Mouse (Mus musculus): ENCODE results near the gene Bmp7. TPM values are rescaled to one million over a fixed set of nuclear protein-coding genes. Genes with fewer than 3 reads are reported as not detected.

The Bmp7 gene
- polyA plus RNA-seq (2017; shearing (Covaris generic)): 10 to 100 TPM; 11.6 to 18.9 TPM

DNA sequence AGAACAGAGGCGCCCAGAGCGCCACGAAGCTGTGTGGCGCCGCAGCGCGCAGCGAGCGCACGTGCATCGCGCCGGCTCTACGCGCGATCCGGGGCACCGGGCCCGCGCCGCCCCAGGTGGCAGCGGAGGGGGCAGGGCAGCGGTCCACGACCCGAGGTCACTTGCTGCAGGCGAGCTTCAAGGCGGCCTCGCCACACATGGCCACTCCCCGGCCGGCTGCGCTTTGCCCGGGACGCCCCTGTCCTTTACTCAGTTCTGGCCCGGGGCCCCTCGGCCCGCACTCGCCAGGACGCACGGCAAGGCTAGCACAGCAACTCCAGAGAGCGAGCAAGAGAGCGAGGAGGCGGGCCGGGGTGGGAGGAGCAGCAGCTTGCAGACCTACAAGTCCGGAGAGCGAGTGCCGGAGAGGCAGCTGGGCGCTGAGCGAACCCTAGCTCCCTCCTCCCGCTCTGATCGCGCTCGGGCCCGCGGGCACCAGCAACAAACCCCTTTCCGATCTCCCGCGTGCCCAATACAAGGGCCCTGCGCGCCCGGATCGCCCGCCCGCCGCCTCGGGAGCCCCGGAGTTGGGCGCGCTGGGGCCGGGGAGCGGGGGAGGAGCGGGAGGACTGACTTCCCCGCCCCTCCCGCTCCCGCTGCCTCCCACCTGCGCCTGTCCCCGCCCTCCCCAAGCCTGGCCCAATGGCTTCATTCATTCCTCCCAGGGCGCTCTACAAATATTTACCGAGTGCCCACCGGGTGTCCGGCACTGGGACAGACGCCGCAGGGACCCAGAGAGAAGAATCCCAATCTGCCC is at the start of gene Bmp7:
Bmp7 (minus strand) TSS at position 319 of the 796 bp plus-strand sequence.
- ATAC-seq: peak; percentile 60

DNA sequence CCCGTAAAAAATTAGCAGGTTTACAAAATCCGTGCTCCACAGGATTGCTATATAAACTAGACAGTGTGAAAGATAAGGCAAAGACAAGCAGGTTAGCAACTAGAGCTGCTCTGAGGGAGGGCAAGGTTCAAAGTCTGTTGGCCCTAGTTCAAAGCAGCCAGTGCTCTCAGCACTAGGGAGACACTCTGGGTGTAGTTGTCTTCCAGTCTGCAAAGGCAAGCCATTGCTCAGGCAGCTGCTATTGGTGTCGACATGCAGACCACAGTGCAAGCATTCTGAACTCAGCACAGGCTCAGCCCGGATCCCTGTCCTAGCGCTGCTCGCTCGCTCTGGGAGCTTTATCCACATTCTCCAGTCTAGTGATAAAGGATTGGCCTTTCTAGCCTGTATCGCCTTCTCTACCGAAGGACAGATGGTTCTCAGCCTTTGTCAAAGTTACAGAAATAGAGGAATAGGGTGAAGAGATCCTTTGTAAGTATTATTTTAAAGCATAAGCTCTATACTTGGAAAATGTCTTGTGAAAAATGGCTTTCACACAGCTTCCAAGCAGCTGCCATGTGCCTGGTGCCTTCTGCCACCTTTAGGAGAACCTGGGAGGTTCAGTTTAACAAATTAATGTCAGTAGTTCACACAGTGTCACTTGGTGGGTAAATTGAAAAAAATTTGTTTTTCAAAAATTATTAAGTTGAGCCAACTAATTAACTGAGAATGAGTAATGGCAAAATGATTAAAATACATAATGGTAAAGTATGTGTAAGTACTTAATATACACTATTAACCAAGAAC is 42.8 kb upstream of the Bmp7 start:
- no peak for ATAC-seq

DNA sequence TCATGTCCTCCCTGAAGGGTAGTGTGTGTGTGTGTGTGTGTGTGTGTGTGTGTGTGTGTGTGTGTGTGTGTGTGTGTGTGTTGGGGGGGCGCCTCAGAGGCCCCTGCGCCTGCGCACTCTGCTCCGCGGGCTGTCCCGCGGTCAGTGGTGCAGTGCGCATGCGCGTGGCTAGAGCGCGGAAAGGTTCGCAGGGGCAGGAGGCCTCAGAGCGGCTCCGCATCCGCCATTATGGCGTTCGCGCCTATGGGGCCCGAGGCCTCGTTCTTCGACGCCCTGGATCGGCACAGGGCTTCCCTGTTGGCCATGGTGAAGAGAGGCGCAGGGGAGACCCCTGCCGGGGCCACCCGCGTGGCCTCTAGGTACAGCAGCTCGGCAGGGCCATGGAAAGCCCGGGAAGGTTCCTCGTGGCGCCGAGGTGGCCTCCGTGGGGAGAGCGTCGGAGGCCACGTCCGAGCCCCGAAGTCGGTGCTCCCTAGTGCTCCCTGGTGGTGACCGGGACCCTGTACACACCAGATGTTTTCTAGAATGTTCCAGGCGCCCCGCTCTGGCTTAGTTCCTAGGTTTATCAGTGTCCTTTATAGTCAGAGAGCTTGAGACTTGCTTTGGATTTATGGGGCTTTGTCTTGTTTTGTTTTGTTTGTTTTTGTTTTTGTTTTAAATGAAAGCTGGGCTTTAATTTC is 39.7 kb upstream of the Bmp7 start:
- ATAC-seq: no peak

DNA sequence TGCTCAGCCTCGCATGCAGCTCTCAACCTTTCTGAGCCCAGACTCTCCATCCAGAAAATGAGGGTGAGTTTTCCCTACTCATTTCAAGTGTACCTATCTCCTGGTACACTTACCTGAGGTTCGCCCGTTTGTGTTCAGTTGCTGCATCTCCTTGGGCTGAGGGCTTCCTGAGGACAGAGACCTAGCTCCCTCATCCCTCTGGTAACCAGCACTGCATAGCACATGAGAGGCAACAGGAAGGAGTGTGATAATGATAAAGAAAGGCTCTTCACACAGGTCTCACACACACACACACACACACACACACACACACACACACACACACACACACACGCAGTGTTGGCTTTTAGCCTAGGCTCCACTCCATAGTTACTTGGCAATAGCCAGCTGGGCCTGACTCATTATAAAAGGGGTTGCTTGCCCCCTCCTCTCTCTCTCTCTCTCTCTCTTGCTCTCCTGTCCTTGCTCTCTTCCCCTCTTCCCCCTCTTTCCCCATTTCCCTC is 38.1 kb upstream of the Bmp7 start:
- peak; percentile 39 for ATAC-seq

GRCm38 (mm10) chr2:172977409-172978130 is 37.4 kb upstream of the Bmp7 start, which contains the start of gene Spo11:
TSS of gene Spo11 (plus strand) at chr2:172977700.
- peak; percentile 75 for ATAC-seq

DNA sequence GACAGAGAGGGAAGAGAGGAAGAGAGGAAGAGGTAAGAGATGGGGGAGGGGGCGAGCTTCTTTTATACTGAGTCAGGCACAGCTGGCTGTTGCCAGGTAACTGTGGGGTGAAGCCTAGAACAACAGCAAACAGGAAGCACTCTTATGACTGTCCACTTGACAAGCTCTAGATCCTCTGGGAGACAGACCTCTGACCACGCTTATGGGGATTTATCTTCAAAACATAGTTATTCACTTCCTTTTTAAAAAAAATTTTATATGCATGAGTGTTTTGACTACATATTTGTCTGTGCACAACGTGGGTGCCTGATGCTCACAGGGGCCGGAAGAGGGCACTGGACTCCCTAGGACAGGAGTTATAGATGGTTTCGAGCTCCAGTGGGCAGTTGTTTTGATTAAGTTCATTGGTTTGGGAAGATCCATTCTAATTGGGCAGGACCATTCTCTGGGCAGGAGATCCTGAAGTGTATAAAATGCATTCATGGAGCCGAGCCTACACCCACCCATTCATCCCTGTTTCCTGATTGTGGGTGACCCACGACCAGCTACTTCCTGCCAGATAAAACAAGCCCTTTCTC is 36.6 kb upstream of the Bmp7 start:
- ATAC-seq: peak; percentile 59

DNA sequence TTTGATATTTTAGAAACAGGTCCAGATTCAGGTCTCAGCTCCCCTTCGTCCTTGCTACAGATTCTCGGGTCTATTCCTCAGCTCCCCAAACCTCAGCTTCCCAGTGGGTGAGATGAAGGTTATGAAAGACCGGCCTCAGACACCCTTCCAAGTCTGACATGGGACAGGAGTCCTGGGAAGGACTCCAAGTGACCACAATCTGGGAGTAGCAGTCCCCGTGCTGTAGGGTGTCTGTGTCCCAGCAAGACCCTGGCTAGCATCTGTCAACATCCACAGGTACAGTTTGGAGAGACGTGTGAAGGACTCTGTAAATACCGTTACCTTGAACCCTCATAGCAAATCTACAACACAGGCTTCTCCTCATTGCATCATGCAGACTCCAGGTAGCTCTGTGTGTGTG is 35.0 kb upstream of the Bmp7 start:
- no peak for ATAC-seq

DNA sequence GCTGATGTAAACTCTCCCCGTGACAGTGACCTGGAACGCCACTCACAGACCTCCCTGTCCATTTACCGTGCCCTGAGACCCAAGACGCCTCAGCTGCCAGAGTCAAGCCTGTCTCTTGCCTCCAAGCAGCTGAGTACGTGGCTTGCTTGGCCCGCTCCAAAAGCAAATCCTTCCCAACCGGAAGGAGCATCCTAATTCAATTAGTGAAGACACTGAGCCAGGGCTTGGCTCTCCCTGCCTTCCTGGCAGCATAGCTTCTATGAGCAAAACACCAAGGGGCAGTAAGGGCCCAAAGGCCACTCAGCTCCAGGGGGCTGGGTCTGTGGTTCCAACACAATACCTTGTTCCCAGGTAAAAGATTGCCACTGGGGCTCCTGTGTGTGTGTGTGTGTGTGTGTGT is 34.6 kb upstream of the Bmp7 start:
- ATAC-seq: no peak

- ATAC-seq: no peak
These were observed 33.9 kb upstream of the Bmp7 start for GRCm38 (mm10) chr2:172973806-172974565.

- ATAC-seq: no peak
These were observed 31.7 kb upstream of the Bmp7 start for GRCm38 (mm10) chr2:172971865-172972264.

GRCm38 (mm10) chr2:172966480-172966879 is 26.4 kb upstream of the Bmp7 start:
- peak; percentile 93 for ATAC-seq

DNA sequence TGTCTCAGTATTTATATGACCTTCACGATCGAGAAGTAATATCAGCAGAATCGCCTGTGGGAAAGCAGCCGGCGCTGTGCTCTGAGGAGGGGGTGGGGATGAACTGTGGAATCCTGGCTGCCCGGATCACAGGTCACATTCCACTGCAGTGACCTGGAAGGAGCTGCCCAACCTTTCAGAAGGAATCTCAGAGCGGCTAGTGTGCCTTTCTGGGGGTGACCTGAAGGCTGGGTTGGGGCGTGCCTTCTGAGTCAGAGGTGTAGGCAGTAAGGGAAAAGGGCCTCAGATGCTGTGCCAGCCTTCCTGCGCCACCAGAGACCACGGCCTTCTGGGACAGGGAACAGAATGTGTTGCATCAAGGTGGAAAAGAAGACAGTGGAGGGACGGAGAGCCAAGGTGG is 25.1 kb upstream of the Bmp7 start:
- no peak for ATAC-seq

GRCm38 (mm10) chr2:172961211-172961610 is 21.1 kb upstream of the Bmp7 start:
- no peak for ATAC-seq

DNA sequence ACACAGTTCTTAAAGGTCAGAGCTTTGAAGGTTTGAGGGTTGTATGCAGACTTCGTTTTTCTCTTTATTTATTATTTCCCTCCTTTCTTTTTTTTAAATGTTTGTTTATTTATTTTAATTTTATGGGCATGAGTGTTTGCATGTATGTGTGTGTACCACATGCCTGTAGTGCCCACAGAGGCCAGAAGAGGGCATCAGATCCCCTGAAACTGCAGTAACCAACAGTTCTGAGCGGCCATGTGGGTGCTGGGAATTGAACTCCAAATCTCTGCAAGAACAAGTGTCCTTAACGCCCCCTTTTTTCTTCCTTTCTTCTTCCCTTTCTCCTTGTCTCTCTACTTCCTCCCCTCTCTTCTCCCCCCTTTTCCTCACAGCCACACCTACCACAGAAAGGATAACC is 20.2 kb upstream of the Bmp7 start:
- no peak for ATAC-seq

DNA sequence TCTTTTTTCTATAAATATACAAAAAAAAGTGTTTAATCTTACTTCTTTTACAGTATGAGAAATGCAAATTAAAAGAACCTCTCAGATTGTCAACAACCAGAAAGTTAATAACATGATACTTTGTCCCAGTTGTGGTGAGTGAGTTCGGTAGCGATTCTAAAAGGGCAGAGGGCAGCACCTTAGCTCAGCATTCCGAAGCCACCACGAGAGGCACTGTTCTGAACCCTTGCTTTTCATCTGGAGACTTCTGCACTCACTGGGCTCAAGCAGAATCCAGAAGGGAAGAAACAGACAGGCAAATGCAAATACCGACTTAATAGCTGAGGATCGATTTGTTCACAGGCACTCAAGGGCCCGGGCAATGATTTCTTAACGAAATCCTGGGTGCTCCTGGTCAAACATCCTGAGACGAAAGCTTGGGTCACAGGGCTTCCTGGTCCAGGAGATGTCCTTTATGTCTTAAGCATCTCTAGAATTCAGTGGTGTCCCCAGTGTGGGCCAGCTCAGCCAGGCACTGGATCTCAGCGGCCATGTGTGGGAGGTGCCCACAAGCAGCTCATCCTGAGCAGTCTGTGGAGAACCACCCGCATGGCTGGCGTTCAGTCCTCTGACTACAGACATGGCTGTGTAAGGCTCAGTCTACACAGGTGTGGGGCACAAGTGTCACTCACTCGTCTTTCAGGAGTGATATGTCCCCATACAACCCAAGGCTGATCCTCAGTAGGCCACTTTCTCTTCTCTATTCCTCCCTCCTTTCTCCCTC is 19.1 kb upstream of the Bmp7 start:
- no peak for ATAC-seq

GRCm38 (mm10) chr2:172958579-172958978 is 18.5 kb upstream of the Bmp7 start:
- no peak for ATAC-seq

DNA sequence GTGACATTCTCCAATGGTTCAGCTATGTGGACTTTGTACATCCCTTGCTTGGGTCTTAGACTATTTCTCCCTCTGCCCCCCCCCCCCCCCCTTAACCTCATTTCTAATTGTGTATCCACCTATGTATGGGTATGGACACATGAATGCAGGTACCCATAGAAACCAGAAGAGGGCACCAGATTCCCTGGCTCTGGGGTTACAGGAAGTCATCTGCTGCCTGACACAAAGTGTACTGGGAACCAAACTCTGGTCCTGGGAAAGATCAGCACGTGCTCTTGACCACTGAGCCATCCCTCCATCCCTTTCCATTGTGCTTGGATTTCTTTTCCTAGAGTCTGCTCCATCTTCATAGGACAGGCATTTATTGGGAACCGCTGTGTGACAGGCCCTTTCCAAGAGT is 11.9 kb upstream of the Bmp7 start:
- ATAC-seq: no peak

- ATAC-seq: no peak
These were observed 10.6 kb upstream of the Bmp7 start for GRCm38 (mm10) chr2:172950722-172951121.

DNA sequence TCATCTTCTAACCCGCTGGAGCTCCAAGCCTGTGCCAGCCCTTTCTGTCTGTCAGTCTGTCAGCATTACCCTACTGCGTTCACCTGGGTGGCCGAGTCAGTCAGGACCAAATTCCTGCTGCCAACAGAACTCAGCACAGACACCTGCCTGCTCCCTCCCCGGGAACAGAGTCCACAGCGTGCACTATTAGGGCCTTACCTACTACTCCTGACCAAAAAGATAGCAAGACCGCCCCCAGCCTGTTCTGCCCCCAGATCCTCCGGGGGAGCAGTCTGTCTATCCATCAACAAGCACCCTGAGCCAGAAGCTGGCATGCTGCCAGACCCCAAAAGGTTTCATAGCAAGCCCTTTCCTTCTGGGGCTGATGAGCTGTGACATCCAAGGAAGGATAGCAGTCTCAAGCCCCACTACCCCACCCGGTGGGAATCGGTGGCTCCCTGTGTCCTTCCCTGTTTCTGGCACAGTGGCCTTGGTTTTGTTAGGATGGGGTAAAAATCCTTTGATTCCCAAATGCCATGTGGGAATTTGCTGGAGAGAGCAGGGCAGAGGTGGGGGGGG is 10.1 kb upstream of the Bmp7 start:
- ATAC-seq: no peak

DNA sequence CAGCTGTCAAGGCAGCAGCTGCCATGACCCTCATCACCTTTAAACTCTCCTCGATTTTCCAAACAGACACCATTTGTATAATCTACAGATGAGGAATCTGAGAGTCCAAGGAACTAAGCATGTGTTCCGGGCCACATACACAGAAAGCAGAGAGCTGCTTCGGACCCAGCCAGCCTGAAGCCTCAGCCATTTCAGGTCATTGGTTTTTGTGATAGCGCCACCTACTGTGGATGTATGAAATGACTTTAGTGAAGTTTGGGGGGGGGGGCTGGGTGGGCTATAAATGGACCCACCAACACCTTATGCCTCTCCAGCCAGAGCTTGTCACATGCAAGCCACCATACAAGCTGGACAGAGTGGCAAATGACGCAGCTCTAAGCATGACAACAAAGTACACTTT is 8.9 kb upstream of the Bmp7 start:
- no peak for ATAC-seq

Data from CD4-positive, CD25-positive, alpha-beta regulatory T cell, adult 4 months (primary cell).